Mouse (Mus musculus) neural tube, embryonic 13.5 days (tissue): Measurements from ENCODE around the gene P4htm. TPM values are rescaled to one million over a fixed set of nuclear protein-coding genes. Genes with fewer than 3 reads are reported as not detected.

Experiments used
- ATAC-seq: fragments of 200-750 bp; cut with Nextera tagmentation; 2 replicates; pipeline ENCODE4 v1.8.0; 2017; ENCODE audit warnings: low read depth, mild to moderate bottlenecking, moderate TSS enrichment, moderate library complexity
- H3K27ac ChIP-seq: fragments of 300-500 bp; sonication (generic); replicated peaks from 2 replicates; pipeline ENCODE4 v1.5.1; 2015; ENCODE audit warnings: moderate library complexity, mild to moderate bottlenecking, inconsistent platforms
- H3K27me3 ChIP-seq: fragments of 300-500 bp; sonication (generic); 2 replicates; pipeline ENCODE4 v1.6.1; 2015; ENCODE audit warnings: mild to moderate bottlenecking, inconsistent platforms
- H3K36me3 ChIP-seq: fragments of 300-500 bp; sonication (generic); 2 replicates; pipeline ENCODE4 v1.6.1; 2015; ENCODE audit warnings: mild to moderate bottlenecking, inconsistent platforms
- H3K4me1 ChIP-seq: fragments of 300-500 bp; sonication (generic); replicated peaks from 2 replicates; pipeline ENCODE4 v1.6.1; 2015; ENCODE audit warnings: inconsistent platforms
- H3K4me2 ChIP-seq: fragments of 300-500 bp; sonication (generic); 2 replicates; pipeline ENCODE4 v1.6.1; 2015; ENCODE audit warnings: inconsistent platforms, mild to moderate bottlenecking, moderate library complexity
- H3K4me3 ChIP-seq: fragments of 300-500 bp; sonication (generic); 2 replicates; pipeline ENCODE4 v1.5.1; 2015; ENCODE audit warnings: mild to moderate bottlenecking, inconsistent platforms
- H3K9ac ChIP-seq: fragments of 300-500 bp; sonication (generic); 2 replicates; pipeline ENCODE4 v1.6.1; 2015; ENCODE audit warnings: moderate library complexity, mild to moderate bottlenecking, inconsistent platforms
- H3K9me3 ChIP-seq: fragments of 300-500 bp; sonication (generic); 2 replicates; pipeline ENCODE4 v1.6.1; 2016; ENCODE audit warnings: inconsistent platforms
- WGBS: fragments of 180-500 bp; shearing (Covaris S2); methylation state at CpG from one replicate; pipeline ENCODE4 v1.1.7; 2015; 5-methylcytosine and 5-hydroxymethylcytosine counted together
- polyA plus RNA-seq: library from polyadenylated mRNA; unstranded; fragments of >200 nt; fragmentation: Nextera tagmentation; extraction: Ambion mirVana; gene quantifications from 2 replicates; pipeline ENCODE4 v1.2.1, GENCODE M21; 2015

P4htm gene
- polyA plus RNA-seq, result 29.5 and 30.7 TPM in 2 replicates

DNA sequence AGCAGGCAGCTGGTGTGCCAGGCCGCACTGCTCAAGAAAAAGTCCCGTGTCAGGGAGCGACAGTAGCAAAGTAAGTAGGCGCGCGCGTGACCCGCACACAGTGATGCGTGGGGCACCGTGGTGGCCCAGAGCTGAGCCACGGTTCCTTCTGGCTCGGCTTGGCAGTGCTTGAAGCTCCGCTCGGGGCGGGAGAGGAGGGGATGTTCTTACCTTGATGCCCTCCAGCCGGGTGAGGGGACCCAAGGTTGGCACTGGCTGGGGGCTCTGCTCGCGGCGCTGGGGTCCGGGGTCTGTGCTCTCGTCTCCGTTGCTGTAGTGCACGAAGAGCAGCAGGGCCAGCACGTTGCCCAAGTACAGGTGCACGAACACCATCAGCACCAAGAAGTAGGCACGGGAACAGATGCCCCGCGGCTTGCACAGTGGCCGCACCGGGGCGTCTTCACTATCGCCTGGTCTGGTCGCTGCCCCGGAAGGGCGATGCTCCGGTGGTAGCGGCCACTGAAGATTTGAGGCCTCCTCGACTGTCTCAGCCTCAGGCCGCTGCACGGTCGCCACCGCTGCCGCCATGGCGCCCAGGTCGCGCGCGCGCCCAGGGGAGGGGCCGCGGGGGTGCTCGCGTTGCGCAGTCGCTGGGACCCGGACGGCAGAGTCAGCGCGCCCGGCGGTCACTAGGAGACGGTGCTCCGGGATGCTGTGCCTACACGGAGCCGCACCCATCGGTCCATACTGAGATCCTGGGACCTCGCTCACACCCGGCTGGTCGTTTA, at the start of gene P4htm:
P4htm (minus strand) TSS at position 670 of the 767 bp plus-strand sequence.
- ATAC-seq, result peak; percentile 89
- Histone ChIP-seq H3K4me1 (peaks cover 17% of the 10 kb centered on the region), H3K27me3 (no peaks in the 10 kb centered on the region), H3K4me2 (peak within 1 kb of the TSS; percentile 89), H3K9ac (peak within 1 kb of the TSS; percentile 86), H3K36me3 (no peaks in the 10 kb centered on the region), H3K4me3 (peak within 1 kb of the TSS; percentile 76), H3K9me3 (no peaks in the 10 kb centered on the region), H3K27ac (peak within 1 kb of the TSS; percentile 78)
- WGBS, result 3% methylated on average over 67 of the region's 69 CpGs

DNA sequence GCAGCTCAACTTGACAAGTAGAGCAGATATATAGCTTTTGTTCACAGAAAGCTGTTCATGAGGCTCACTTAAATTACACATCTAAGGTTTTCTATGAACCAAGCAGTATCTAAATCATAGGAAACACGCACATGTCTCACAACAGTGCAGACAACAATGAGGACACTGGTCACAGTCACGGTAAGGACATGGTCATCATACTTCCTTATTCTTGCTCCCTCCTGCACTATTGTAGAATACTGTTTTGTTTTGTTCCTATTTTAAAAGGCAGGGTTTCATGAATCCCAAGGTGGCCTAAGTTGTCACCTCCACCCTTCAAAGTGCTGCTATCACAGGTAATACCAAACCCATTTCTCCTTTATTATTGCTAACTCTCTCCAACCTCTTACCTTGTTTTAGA, 42.4 kb upstream of the P4htm start:
- Histone ChIP-seq H3K4me3 (no peak overlapping the region), H3K27me3 (no peaks in the 10 kb centered on the region), H3K9ac (no peak overlapping the region), H3K27ac (no peak overlapping the region), H3K36me3 (peaks cover 36% of the 10 kb centered on the region), H3K4me1 (no peaks in the 10 kb centered on the region), H3K9me3 (no peaks in the 10 kb centered on the region), H3K4me2 (no peak overlapping the region)
- 84% methylated on average over 2 of the region's 2 CpGs for WGBS
- no peak for ATAC-seq

- H3K4me1 ChIP-seq, result no peaks in the 10 kb centered on the region
- peaks cover 11% of the 10 kb centered on the region for H3K36me3 ChIP-seq
- H3K9ac ChIP-seq, result no peak overlapping the region
- no peaks in the 10 kb centered on the region for H3K27me3 ChIP-seq
- no peak for ATAC-seq
- no peaks in the 10 kb centered on the region for H3K9me3 ChIP-seq
- H3K4me3 ChIP-seq, result no peak overlapping the region
- no peak overlapping the region for H3K27ac ChIP-seq
- WGBS, result 79% methylated on average over 2 of the region's 2 CpGs
- no peak overlapping the region for H3K4me2 ChIP-seq
Measured at GRCm38 (mm10) chr9:108635415-108635814, 37.9 kb upstream of the P4htm start.

- 0 out of 2 replicates have a peak, but pooled peaks cover 5% of the 10 kb centered on the region for H3K36me3 ChIP-seq
- H3K27me3 ChIP-seq, result no peaks in the 10 kb centered on the region
- H3K9me3 ChIP-seq, result no peaks in the 10 kb centered on the region
- H3K4me2 ChIP-seq, result no peak overlapping the region
- no peak overlapping the region for H3K27ac ChIP-seq
- H3K4me3 ChIP-seq, result no peak overlapping the region
- no peak for ATAC-seq
- 91% methylated on average over 2 of the region's 2 CpGs for WGBS
- no peak overlapping the region for H3K9ac ChIP-seq
- no peaks in the 10 kb centered on the region for H3K4me1 ChIP-seq
Measured at GRCm38 (mm10) chr9:108633846-108634245, 36.4 kb upstream of the P4htm start.

- Histone ChIP-seq H3K27me3 (no peaks in the 10 kb centered on the region), H3K9ac (no peak overlapping the region), H3K4me2 (no peak overlapping the region), H3K9me3 (no peaks in the 10 kb centered on the region), H3K27ac (no peak overlapping the region), H3K36me3 (peaks cover 5% of the 10 kb centered on the region; the same call in 1 of the 2 replicates), H3K4me1 (no peaks in the 10 kb centered on the region), H3K4me3 (no peak overlapping the region)
- WGBS, result 88% methylated on average over 5 of the region's 5 CpGs
- no peak for ATAC-seq
Measured at GRCm38 (mm10) chr9:108632375-108632774, 34.9 kb upstream of the P4htm start.

DNA sequence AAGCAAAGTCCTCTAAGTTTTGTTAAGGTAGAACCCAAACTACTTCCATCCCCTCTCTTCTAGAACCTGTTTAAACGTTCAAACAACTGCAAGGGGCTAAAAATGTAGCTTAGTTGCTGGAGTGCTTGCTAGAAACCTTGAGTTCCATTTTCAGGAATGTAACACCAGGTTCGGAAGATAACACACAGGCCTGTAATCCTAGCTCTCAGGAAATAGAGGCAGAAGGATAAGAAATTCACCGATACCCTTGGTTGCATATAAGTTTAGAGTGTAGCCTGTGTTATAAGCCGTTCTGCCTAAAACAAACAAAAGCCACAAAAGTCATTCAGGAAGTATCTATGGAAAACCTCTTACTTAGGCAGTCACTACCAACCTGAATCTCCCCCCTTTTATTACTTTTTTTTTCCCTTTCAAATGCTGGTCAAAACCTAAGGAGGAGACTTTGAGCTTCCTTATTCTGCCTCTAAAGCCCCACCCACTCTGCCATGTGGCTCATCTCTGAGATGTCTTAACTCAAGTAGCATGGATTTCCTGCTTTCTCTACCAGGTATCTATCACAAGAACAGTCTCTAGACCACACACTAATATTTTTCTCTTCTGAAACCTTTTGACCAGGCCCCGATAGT, 34.3 kb upstream of the P4htm start:
- Histone ChIP-seq H3K9me3 (no peaks in the 10 kb centered on the region), H3K36me3 (peaks cover 5% of the 10 kb centered on the region; the same call in 1 of the 2 replicates), H3K27me3 (no peaks in the 10 kb centered on the region), H3K27ac (no peak overlapping the region), H3K4me3 (no peak overlapping the region), H3K4me1 (no peaks in the 10 kb centered on the region), H3K9ac (no peak overlapping the region), H3K4me2 (no peak overlapping the region)
- ATAC-seq, result no peak
- WGBS, result 92% methylated on average over 5 of the region's 5 CpGs

- Histone ChIP-seq H3K36me3 (peaks cover 10% of the 10 kb centered on the region), H3K9ac (no peak overlapping the region), H3K4me2 (no peak overlapping the region), H3K27ac (no peak overlapping the region), H3K27me3 (no peaks in the 10 kb centered on the region), H3K4me1 (no peaks in the 10 kb centered on the region), H3K4me3 (no peak overlapping the region), H3K9me3 (no peaks in the 10 kb centered on the region)
- WGBS, result 91% methylated on average over 1 of the region's 1 CpGs
- ATAC-seq, result no peak
Measured at GRCm38 (mm10) chr9:108630683-108631082, 33.2 kb upstream of the P4htm start.

DNA sequence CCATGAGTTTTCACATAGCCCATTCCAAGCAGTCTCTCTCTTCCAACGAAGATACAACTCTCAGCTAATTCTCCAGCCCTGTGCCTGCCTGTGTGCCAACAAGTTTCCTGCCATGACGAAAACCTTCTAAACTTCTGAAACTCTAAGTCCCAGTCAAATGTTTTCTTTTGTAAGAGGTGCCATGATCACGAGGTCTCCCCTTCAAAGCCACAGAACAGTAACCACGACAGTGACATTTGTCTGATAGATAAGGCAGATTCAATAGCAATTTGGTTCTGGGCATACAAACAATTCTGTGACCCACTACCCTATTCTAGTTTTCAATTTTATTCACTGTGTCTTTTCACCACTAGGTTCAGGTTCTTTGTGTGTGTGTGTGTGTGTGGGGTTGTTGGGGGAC, 30.7 kb upstream of the P4htm start:
- no peak for ATAC-seq
- H3K9me3 ChIP-seq, result no peaks in the 10 kb centered on the region
- no peak overlapping the region for H3K4me3 ChIP-seq
- H3K4me2 ChIP-seq, result no peak overlapping the region
- H3K36me3 ChIP-seq, result peaks cover 15% of the 10 kb centered on the region
- no peaks in the 10 kb centered on the region for H3K27me3 ChIP-seq
- no peaks in the 10 kb centered on the region for H3K4me1 ChIP-seq
- H3K9ac ChIP-seq, result no peak overlapping the region
- 89% methylated on average over 4 of the region's 4 CpGs for WGBS
- no peak overlapping the region for H3K27ac ChIP-seq

DNA sequence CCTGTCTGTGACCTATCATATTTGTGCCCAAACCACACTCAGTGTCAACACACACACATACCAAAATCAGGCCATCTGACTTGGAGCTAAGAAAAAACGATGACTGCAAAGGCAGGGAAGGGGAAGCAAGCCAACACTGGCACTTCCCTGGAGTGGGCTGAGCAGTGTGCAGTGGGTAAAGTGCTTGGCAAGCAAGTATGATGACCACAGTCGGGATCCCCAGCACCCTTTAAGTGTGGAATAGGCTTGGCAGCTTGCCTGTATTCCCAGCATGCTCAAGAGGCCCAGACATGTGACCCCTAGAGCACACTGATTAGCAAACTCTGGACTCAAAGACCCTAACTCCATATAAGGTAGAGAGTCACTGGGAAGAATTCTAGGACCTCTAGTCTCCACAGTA, 29.0 kb upstream of the P4htm start:
- no peaks in the 10 kb centered on the region for H3K4me1 ChIP-seq
- WGBS, result 83% methylated on average over 2 of the region's 2 CpGs
- no peaks in the 10 kb centered on the region for H3K27me3 ChIP-seq
- no peaks in the 10 kb centered on the region for H3K9me3 ChIP-seq
- no peak overlapping the region for H3K4me2 ChIP-seq
- no peak overlapping the region for H3K27ac ChIP-seq
- no peak for ATAC-seq
- no peak overlapping the region for H3K9ac ChIP-seq
- H3K36me3 ChIP-seq, result peaks cover 15% of the 10 kb centered on the region
- H3K4me3 ChIP-seq, result no peak overlapping the region

- Histone ChIP-seq H3K9ac (no peak overlapping the region), H3K27ac (no peak overlapping the region), H3K4me3 (no peak overlapping the region), H3K36me3 (peaks cover 64% of the 10 kb centered on the region), H3K4me2 (no peak overlapping the region), H3K27me3 (no peaks in the 10 kb centered on the region), H3K4me1 (no peaks in the 10 kb centered on the region), H3K9me3 (no peaks in the 10 kb centered on the region)
- 97% methylated on average over 1 of the region's 1 CpGs for WGBS
- no peak for ATAC-seq
Measured at GRCm38 (mm10) chr9:108617301-108617700, 19.8 kb upstream of the P4htm start.

- no peak overlapping the region for H3K27ac ChIP-seq
- 95% methylated on average over 10 of the region's 10 CpGs for WGBS
- no peaks in the 10 kb centered on the region for H3K9me3 ChIP-seq
- no peak overlapping the region for H3K4me3 ChIP-seq
- no peaks in the 10 kb centered on the region for H3K27me3 ChIP-seq
- H3K9ac ChIP-seq, result no peak overlapping the region
- H3K4me1 ChIP-seq, result no peaks in the 10 kb centered on the region
- no peak overlapping the region for H3K4me2 ChIP-seq
- no peak for ATAC-seq
- peaks cover 96% of the 10 kb centered on the region for H3K36me3 ChIP-seq
Measured at GRCm38 (mm10) chr9:108611488-108611887, 14.0 kb upstream of the P4htm start.

- Histone ChIP-seq H3K9ac (no peak overlapping the region), H3K36me3 (peaks cover 99% of the 10 kb centered on the region), H3K4me1 (no peaks in the 10 kb centered on the region), H3K4me2 (no peak overlapping the region), H3K9me3 (no peaks in the 10 kb centered on the region), H3K4me3 (no peak overlapping the region), H3K27me3 (no peaks in the 10 kb centered on the region), H3K27ac (no peak overlapping the region)
- no peak for ATAC-seq
- WGBS, result 93% methylated on average over 4 of the region's 4 CpGs
Measured at GRCm38 (mm10) chr9:108608889-108609288, 11.4 kb upstream of the P4htm start.
